Mouse (Mus musculus): ENCODE results near the gene Cd86. TPM values are rescaled to one million over a fixed set of nuclear protein-coding genes. Genes with fewer than 3 reads are reported as not detected.

The Cd86 gene
- 1.00 and 1.2 TPM in 2 replicates for polyA plus RNA-seq (2016; fragmentation: Nextera tagmentation; extraction: Ambion mirVana)

GRCm38 (mm10) chr16:36665782-36666181 is at the start of gene Cd86:
Gene Cd86 (minus strand): TSS chr16:36666081.
- Histone ChIP-seq H3K9ac (no peak within 1 kb of the TSS), H3K4me2 (replicated peaks) (no peak within 1 kb of the TSS), H3K4me3 (no peak within 1 kb of the TSS), H3K36me3 (no peaks in the 10 kb centered on the region), H3K27me3 (replicated peaks) (no peaks in the 10 kb centered on the region), H3K4me1 (no peaks in the 10 kb centered on the region), H3K27ac (no peak within 1 kb of the TSS), H3K9me3 (no peaks in the 10 kb centered on the region)
- no peak for ATAC-seq (ENCODE audit: low FRiP score, low read depth)
- WGBS, result 74% methylated on average over 13 of the region's 13 CpGs

- Histone ChIP-seq H3K9me3 (no peaks in the 10 kb centered on the region), H3K9ac (no peak overlapping the region), H3K4me3 (no peak overlapping the region), H3K27me3 (replicated peaks) (no peaks in the 10 kb centered on the region), H3K4me2 (replicated peaks) (no peak overlapping the region), H3K27ac (no peak overlapping the region), H3K36me3 (no peaks in the 10 kb centered on the region), H3K4me1 (no peaks in the 10 kb centered on the region)
- WGBS, result 91% methylated on average over 12 of the region's 12 CpGs
- no peak for ATAC-seq (ENCODE audit: low FRiP score, low read depth)
These were observed 45.9 kb upstream of the Cd86 start for GRCm38 (mm10) chr16:36711760-36712159.

GRCm38 (mm10) chr16:36710794-36711193 is 44.9 kb upstream of the Cd86 start:
- H3K4me2 ChIP-seq (replicated peaks), result no peak overlapping the region

GRCm38 (mm10) chr16:36709405-36709804 is 43.5 kb upstream of the Cd86 start:
- Histone ChIP-seq H3K9me3 (no peaks in the 10 kb centered on the region), H3K4me2 (replicated peaks) (no peak overlapping the region), H3K4me3 (no peak overlapping the region), H3K9ac (no peak overlapping the region), H3K27me3 (replicated peaks) (no peaks in the 10 kb centered on the region), H3K36me3 (no peaks in the 10 kb centered on the region), H3K4me1 (no peaks in the 10 kb centered on the region), H3K27ac (no peak overlapping the region)
- no peak for ATAC-seq (ENCODE audit: low FRiP score, low read depth)
- WGBS, result 94% methylated on average over 17 of the region's 17 CpGs

More at GRCm38 (mm10) chr16:36710794-36711193, 44.9 kb upstream of the Cd86 start:
- Histone ChIP-seq H3K36me3 (no peaks in the 10 kb centered on the region), H3K27me3 (replicated peaks) (no peaks in the 10 kb centered on the region), H3K4me1 (no peaks in the 10 kb centered on the region), H3K4me3 (no peak overlapping the region), H3K27ac (no peak overlapping the region), H3K9me3 (no peaks in the 10 kb centered on the region), H3K9ac (no peak overlapping the region)
- 91% methylated on average over 2 of the region's 2 CpGs for WGBS
- ATAC-seq (ENCODE audit: low FRiP score, low read depth), result no peak

GRCm38 (mm10) chr16:36708751-36709150 is 42.9 kb upstream of the Cd86 start:
- ATAC-seq (ENCODE audit: low FRiP score, low read depth), result no peak
- H3K4me2 ChIP-seq (replicated peaks), result no peak overlapping the region
- 84% methylated on average over 7 of the region's 7 CpGs for WGBS
- no peak overlapping the region for H3K4me3 ChIP-seq
- no peak overlapping the region for H3K27ac ChIP-seq
- no peak overlapping the region for H3K9ac ChIP-seq
- no peaks in the 10 kb centered on the region for H3K4me1 ChIP-seq
- H3K36me3 ChIP-seq, result no peaks in the 10 kb centered on the region
- no peaks in the 10 kb centered on the region for H3K27me3 ChIP-seq (replicated peaks)
- no peaks in the 10 kb centered on the region for H3K9me3 ChIP-seq

GRCm38 (mm10) chr16:36707702-36708423 is 42.0 kb upstream of the Cd86 start:
- Histone ChIP-seq H3K27ac (no peak overlapping the region), H3K9ac (no peak overlapping the region), H3K4me2 (replicated peaks) (no peak overlapping the region), H3K9me3 (no peaks in the 10 kb centered on the region), H3K4me1 (no peaks in the 10 kb centered on the region), H3K36me3 (no peaks in the 10 kb centered on the region), H3K27me3 (replicated peaks) (no peaks in the 10 kb centered on the region), H3K4me3 (no peak overlapping the region)
- WGBS, result 71% methylated on average over 6 of the region's 6 CpGs
- ATAC-seq (ENCODE audit: low FRiP score, low read depth), result no peak

- no peak overlapping the region for H3K27ac ChIP-seq
- no peak for ATAC-seq (ENCODE audit: low FRiP score, low read depth)
- no peaks in the 10 kb centered on the region for H3K27me3 ChIP-seq (replicated peaks)
- no peaks in the 10 kb centered on the region for H3K9me3 ChIP-seq
- no peak overlapping the region for H3K4me3 ChIP-seq
- H3K4me1 ChIP-seq, result no peaks in the 10 kb centered on the region
- WGBS, result 92% methylated on average over 2 of the region's 2 CpGs
- H3K36me3 ChIP-seq, result no peaks in the 10 kb centered on the region
- H3K4me2 ChIP-seq (replicated peaks), result no peak overlapping the region
- no peak overlapping the region for H3K9ac ChIP-seq
These were observed 34.6 kb upstream of the Cd86 start for GRCm38 (mm10) chr16:36700484-36700883.

- no peaks in the 10 kb centered on the region for H3K9me3 ChIP-seq
- H3K4me3 ChIP-seq, result no peak overlapping the region
- no peak for ATAC-seq (ENCODE audit: low FRiP score, low read depth)
- WGBS, result 88% methylated on average over 8 of the region's 8 CpGs
- H3K9ac ChIP-seq, result no peak overlapping the region
- H3K4me2 ChIP-seq (replicated peaks), result no peak overlapping the region
- H3K27me3 ChIP-seq (replicated peaks), result peaks cover 18% of the 10 kb centered on the region
- peaks cover 6% of the 10 kb centered on the region for H3K4me1 ChIP-seq
- no peak overlapping the region for H3K27ac ChIP-seq
- no peaks in the 10 kb centered on the region for H3K36me3 ChIP-seq
These were observed 31.4 kb upstream of the Cd86 start for GRCm38 (mm10) chr16:36697331-36697730.

GRCm38 (mm10) chr16:36694798-36695290 is 29.0 kb upstream of the Cd86 start:
- peaks cover 18% of the 10 kb centered on the region for H3K27me3 ChIP-seq (replicated peaks)
- H3K4me2 ChIP-seq (replicated peaks), result no peak overlapping the region
- H3K9me3 ChIP-seq, result no peaks in the 10 kb centered on the region
- no peak overlapping the region for H3K4me3 ChIP-seq
- no peak for ATAC-seq (ENCODE audit: low FRiP score, low read depth)
- H3K36me3 ChIP-seq, result no peaks in the 10 kb centered on the region
- no peak overlapping the region for H3K9ac ChIP-seq
- 71% methylated on average over 9 of the region's 9 CpGs for WGBS
- H3K27ac ChIP-seq, result no peak overlapping the region
- H3K4me1 ChIP-seq, result peaks cover 6% of the 10 kb centered on the region

- Histone ChIP-seq H3K9ac (peak within 1 kb of the TSS; percentile 48; the same call in 1 of the 2 replicates), H3K4me3 (peak within 1 kb of the TSS; percentile 31), H3K27me3 (replicated peaks) (peaks cover 18% of the 10 kb centered on the region), H3K9me3 (no peaks in the 10 kb centered on the region), H3K4me1 (peaks cover 6% of the 10 kb centered on the region), H3K4me2 (replicated peaks) (peak within 1 kb of the TSS; percentile 71), H3K36me3 (no peaks in the 10 kb centered on the region), H3K27ac (no peak within 1 kb of the TSS)
- 2% methylated on average over 40 of the region's 40 CpGs for WGBS
- peak; percentile 66; the same call in 1 of the 2 replicates for ATAC-seq (ENCODE audit: low FRiP score, low read depth)
These were observed 28.0 kb upstream of the Cd86 start, which contains the start of gene Ildr1 for GRCm38 (mm10) chr16:36693818-36694413. Gene Ildr1 (plus strand): TSS chr16:36693978.

- Histone ChIP-seq H3K4me1 (peaks cover 6% of the 10 kb centered on the region), H3K27me3 (replicated peaks) (peaks cover 18% of the 10 kb centered on the region), H3K4me3 (no peak overlapping the region), H3K4me2 (replicated peaks) (no peak overlapping the region), H3K9me3 (no peaks in the 10 kb centered on the region), H3K27ac (no peak overlapping the region), H3K9ac (no peak overlapping the region), H3K36me3 (no peaks in the 10 kb centered on the region)
- no peak for ATAC-seq (ENCODE audit: low FRiP score, low read depth)
- 77% methylated on average over 3 of the region's 3 CpGs for WGBS
These were observed 25.6 kb upstream of the Cd86 start for GRCm38 (mm10) chr16:36691484-36691883.

- no peak overlapping the region for H3K4me2 ChIP-seq (replicated peaks)
- H3K27me3 ChIP-seq (replicated peaks), result peaks cover 2% of the 10 kb centered on the region; the same call in 1 of the 2 replicates
- no peak for ATAC-seq (ENCODE audit: low FRiP score, low read depth)
- H3K4me3 ChIP-seq, result no peak overlapping the region
- no peak overlapping the region for H3K9ac ChIP-seq
- no peaks in the 10 kb centered on the region for H3K9me3 ChIP-seq
- H3K27ac ChIP-seq, result no peak overlapping the region
- H3K36me3 ChIP-seq, result no peaks in the 10 kb centered on the region
- no peaks in the 10 kb centered on the region for H3K4me1 ChIP-seq
- 96% methylated on average over 2 of the region's 2 CpGs for WGBS
These were observed 22.2 kb upstream of the Cd86 start for GRCm38 (mm10) chr16:36688076-36688475.

Data from neural tube, embryonic 12.5 days (tissue).